17 mouse cellular contexts compared by ENCODE assay signal in genomic region chr4:54356041-54356427, GRCm38 (mm10).
DNase-seq lines count a peak whose midpoint lies in the region.
"Had no signal": no experiment of that assay in that cellular context is flagged by ENCODE, and none has a peak within 500 bp of the region (broad histone marks: within the 10 kb centered on the region; RNA-seq: fewer than 3 reads in every experiment).

No protein-coding gene starts in this region.

- intact Hi-C loops in left cerebral cortex, postnatal 4 days (cut with DNase I), result no loop called here

- DNase-seq in lung, postnatal 25 days (ENCODE audit: low spot score), result peak; percentile 16
- no peak for DNase-seq in lung, postnatal 4 days
- DNase-seq in Muller cell, postnatal 12 days (ENCODE audit: inconsistent ontology term), result peak; percentile 95
- DNase-seq in adrenal gland, postnatal 14 days, result peak; percentile 38
- DNase-seq in left cerebral cortex, postnatal 4 days, result no peak
- DNase-seq in ovary, adult 18-20 months (ENCODE audit: low spot score), result no peak
- DNase-seq in thymus, adult 18-20 months, result no peak
- DNase-seq: cerebellum, adult 8-10 months; cerebellum, postnatal 36 days; embryo, embryonic 11 days; gastrocnemius, postnatal 14 days; heart, adult 11 months; kidney, adult 18-20 months; kidney, postnatal 4 days; right cerebral cortex, postnatal 14 days; spleen, adult 18-20 months; thymus, postnatal 25 days had no signal

Comparison
In these comparisons a context has a peak if more than half of its experiments do, and no peak if none do; other contexts are left out.
1. DNase-seq: peak in lung, postnatal 25 days (single experiment), Muller cell, postnatal 12 days (single experiment) and adrenal gland, postnatal 14 days (single experiment); none in lung, postnatal 4 days (0 of 2), left cerebral cortex, postnatal 4 days (single experiment), ovary, adult 18-20 months (single experiment) and thymus, adult 18-20 months (0 of 2).